Mouse (Mus musculus): Measurements from ENCODE around the gene Amigo2. TPM values are rescaled to one million over a fixed set of nuclear protein-coding genes. Genes with fewer than 3 reads are reported as not detected.
A peak's percentile ranks its signal among the peaks of the same experiment; 100 is the strongest.

Gene Amigo2
- polyA plus RNA-seq, 1 experiment from 2014 or later = 7.6 TPM

- Histone ChIP-seq H3K4me1 (peaks cover 5% of the 10 kb centered on the region; the same call in 1 of the 2 replicates), H3K27ac (replicated peaks) (no peak overlapping the region), H3K36me3 (no peaks in the 10 kb centered on the region), H3K9me3 (replicated peaks) (no peaks in the 10 kb centered on the region), H3K4me3 (replicated peaks) (no peak overlapping the region), H3K9ac (replicated peaks) (no peak overlapping the region), H3K27me3 (replicated peaks) (no peaks in the 10 kb centered on the region), H3K4me2 (no peak overlapping the region)
- ATAC-seq (ENCODE audit: low FRiP score) = no peak
- 70% methylated on average over 10 of the region's 10 CpGs for WGBS
These were observed 41.3 kb downstream of the Amigo2 start for GRCm38 (mm10) chr15:97205776-97206175.

- Histone ChIP-seq H3K27me3 (replicated peaks) (no peaks in the 10 kb centered on the region), H3K36me3 (no peaks in the 10 kb centered on the region), H3K9me3 (replicated peaks) (no peaks in the 10 kb centered on the region), H3K4me2 (no peak overlapping the region), H3K27ac (replicated peaks) (no peak overlapping the region), H3K4me3 (replicated peaks) (no peak overlapping the region), H3K4me1 (peaks cover 5% of the 10 kb centered on the region; the same call in 1 of the 2 replicates), H3K9ac (replicated peaks) (no peak overlapping the region)
- no peak for ATAC-seq (ENCODE audit: low FRiP score)
- WGBS = 87% methylated on average over 3 of the region's 3 CpGs
These were observed 42.2 kb downstream of the Amigo2 start for GRCm38 (mm10) chr15:97204889-97205288.

DNA sequence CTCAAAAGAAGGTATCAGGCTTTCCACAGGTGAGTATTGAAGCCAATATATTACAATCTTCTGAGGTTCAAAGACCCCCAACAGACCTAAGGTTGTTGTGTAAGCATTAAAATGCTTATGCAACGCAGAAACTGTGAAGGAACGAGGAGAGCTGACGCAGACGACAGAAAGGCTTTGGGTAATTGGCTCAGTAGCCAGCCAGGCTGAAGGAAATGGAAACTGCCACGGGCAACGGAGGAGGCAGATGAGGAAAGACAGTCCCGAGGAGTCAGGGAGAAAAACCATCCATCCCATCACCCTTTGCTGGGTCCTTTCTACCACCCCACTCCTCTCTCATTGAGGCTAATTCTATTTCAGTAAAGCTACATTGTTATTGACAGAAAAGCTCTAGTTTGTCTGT, 50.4 kb downstream of the Amigo2 start:
- Histone ChIP-seq H3K36me3 (no peaks in the 10 kb centered on the region), H3K4me1 (no peaks in the 10 kb centered on the region), H3K27me3 (replicated peaks) (no peaks in the 10 kb centered on the region), H3K27ac (replicated peaks) (no peak overlapping the region), H3K9ac (replicated peaks) (no peak overlapping the region), H3K9me3 (replicated peaks) (no peaks in the 10 kb centered on the region), H3K4me2 (no peak overlapping the region), H3K4me3 (replicated peaks) (no peak overlapping the region)
- no peak for ATAC-seq (ENCODE audit: low FRiP score)
- WGBS = 70% methylated on average over 7 of the region's 7 CpGs

- no peak overlapping the region for H3K27ac ChIP-seq (replicated peaks)
- no peak overlapping the region for H3K4me3 ChIP-seq (replicated peaks)
- 0% methylated on average over 1 of the region's 1 CpGs for WGBS
- no peaks in the 10 kb centered on the region for H3K4me1 ChIP-seq
- H3K9me3 ChIP-seq (replicated peaks) = no peaks in the 10 kb centered on the region
- H3K9ac ChIP-seq (replicated peaks) = no peak overlapping the region
- ATAC-seq (ENCODE audit: low FRiP score) = peak; percentile 55; the same call in 1 of the 2 replicates
- no peaks in the 10 kb centered on the region for H3K36me3 ChIP-seq
- no peaks in the 10 kb centered on the region for H3K27me3 ChIP-seq (replicated peaks)
- H3K4me2 ChIP-seq = no peak overlapping the region
These were observed 51.5 kb downstream of the Amigo2 start for GRCm38 (mm10) chr15:97195628-97196027.

Other genes starting within 250 kb of the Amigo2 start
- gene Slc38a4, start 191.3 kb downstream of the Amigo2 start, polyA plus RNA-seq (2015; fragmentation: Nextera tagmentation; extraction: Ambion mirVana) = 5.0 and 11.7 TPM in 2 replicates
- gene Pced1b, start 180 bp downstream of the Amigo2 start, polyA plus RNA-seq (2015; fragmentation: Nextera tagmentation; extraction: Ambion mirVana) = 3.4 and 4.0 TPM in 2 replicates

All from neural tube, embryonic 15.5 days (tissue).